Mouse (Mus musculus): ENCODE measurements around the gene Nrp2. TPM values are rescaled to one million over a fixed set of nuclear protein-coding genes. Genes with fewer than 3 reads are reported as not detected.

Gene Nrp2
- polyA plus RNA-seq, 1 experiment from 2014 or later = 6.2 TPM

GRCm38 (mm10) chr1:62735835-62736234, 32.8 kb downstream of the Nrp2 start:
- no peaks in the 10 kb centered on the region for H3K36me3 ChIP-seq (ENCODE audit: control insufficient read depth, insufficient read depth, low read length)
- no peak overlapping the region for H3K9ac ChIP-seq (ENCODE audit: low read depth, low read length)
- H3K27ac ChIP-seq (ENCODE audit: low read depth, low read length) = no peak overlapping the region
- no peak overlapping the region for H3K4me2 ChIP-seq
- 63% methylated on average over 4 of the region's 4 CpGs for WGBS
- H3K4me3 ChIP-seq (ENCODE audit: low read depth, low read length) = no peak overlapping the region
- DNase-seq (ENCODE audit: low spot score) (no peak), ATAC-seq (replicated peaks; ENCODE audit: low FRiP score) (no peak)
- no peaks in the 10 kb centered on the region for H3K4me1 ChIP-seq (replicated peaks; ENCODE audit: control insufficient read depth, insufficient read depth, low read length)
- H3K9me3 ChIP-seq (ENCODE audit: control insufficient read depth, low read length) = no peaks in the 10 kb centered on the region
- H3K27me3 ChIP-seq (replicated peaks; ENCODE audit: control insufficient read depth, insufficient read depth, low read length) = no peaks in the 10 kb centered on the region

GRCm38 (mm10) chr1:62736455-62737012, 33.4 kb downstream of the Nrp2 start:
- Histone ChIP-seq H3K9ac (ENCODE audit: low read depth, low read length) (no peak overlapping the region), H3K9me3 (ENCODE audit: control insufficient read depth, low read length) (no peaks in the 10 kb centered on the region), H3K4me3 (ENCODE audit: low read depth, low read length) (no peak overlapping the region), H3K4me2 (no peak overlapping the region), H3K27me3 (replicated peaks; ENCODE audit: control insufficient read depth, insufficient read depth, low read length) (no peaks in the 10 kb centered on the region), H3K36me3 (ENCODE audit: control insufficient read depth, insufficient read depth, low read length) (no peaks in the 10 kb centered on the region), H3K27ac (ENCODE audit: low read depth, low read length) (no peak overlapping the region), H3K4me1 (replicated peaks; ENCODE audit: control insufficient read depth, insufficient read depth, low read length) (no peaks in the 10 kb centered on the region)
- no peak for DNase-seq (ENCODE audit: low spot score)
- WGBS = 59% methylated on average over 8 of the region's 8 CpGs
- ATAC-seq (replicated peaks; ENCODE audit: low FRiP score) = no peak

GRCm38 (mm10) chr1:62738165-62738564, 35.1 kb downstream of the Nrp2 start:
- 80% methylated on average over 11 of the region's 11 CpGs for WGBS
- no peak overlapping the region for H3K9ac ChIP-seq (ENCODE audit: low read depth, low read length)
- no peak overlapping the region for H3K4me3 ChIP-seq (ENCODE audit: low read depth, low read length)
- DNase-seq (ENCODE audit: low spot score) = no peak
- no peaks in the 10 kb centered on the region for H3K36me3 ChIP-seq (ENCODE audit: control insufficient read depth, insufficient read depth, low read length)
- H3K9me3 ChIP-seq (ENCODE audit: control insufficient read depth, low read length) = no peaks in the 10 kb centered on the region
- no peak overlapping the region for H3K4me2 ChIP-seq
- no peaks in the 10 kb centered on the region for H3K27me3 ChIP-seq (replicated peaks; ENCODE audit: control insufficient read depth, insufficient read depth, low read length)
- H3K4me1 ChIP-seq (replicated peaks; ENCODE audit: control insufficient read depth, insufficient read depth, low read length) = no peaks in the 10 kb centered on the region
- no peak overlapping the region for H3K27ac ChIP-seq (ENCODE audit: low read depth, low read length)
- ATAC-seq (replicated peaks; ENCODE audit: low FRiP score) = no peak

- no peak overlapping the region for H3K4me2 ChIP-seq
- no peak overlapping the region for H3K4me3 ChIP-seq (ENCODE audit: low read depth, low read length)
- no peaks in the 10 kb centered on the region for H3K4me1 ChIP-seq (replicated peaks; ENCODE audit: control insufficient read depth, insufficient read depth, low read length)
- no peaks in the 10 kb centered on the region for H3K9me3 ChIP-seq (ENCODE audit: control insufficient read depth, low read length)
- DNase-seq (ENCODE audit: low spot score) = no peak
- no peaks in the 10 kb centered on the region for H3K36me3 ChIP-seq (ENCODE audit: control insufficient read depth, insufficient read depth, low read length)
- no peak overlapping the region for H3K9ac ChIP-seq (ENCODE audit: low read depth, low read length)
- H3K27ac ChIP-seq (ENCODE audit: low read depth, low read length) = no peak overlapping the region
- ATAC-seq (replicated peaks; ENCODE audit: low FRiP score) = no peak
- 79% methylated on average over 3 of the region's 3 CpGs for WGBS
- no peaks in the 10 kb centered on the region for H3K27me3 ChIP-seq (replicated peaks; ENCODE audit: control insufficient read depth, insufficient read depth, low read length)
Observed at GRCm38 (mm10) chr1:62742092-62742491, 39.0 kb downstream of the Nrp2 start.

GRCm38 (mm10) chr1:62743064-62743694, 40.1 kb downstream of the Nrp2 start:
- Histone ChIP-seq H3K27me3 (replicated peaks; ENCODE audit: control insufficient read depth, insufficient read depth, low read length) (no peaks in the 10 kb centered on the region), H3K36me3 (ENCODE audit: control insufficient read depth, insufficient read depth, low read length) (no peaks in the 10 kb centered on the region), H3K4me3 (ENCODE audit: low read depth, low read length) (no peak overlapping the region), H3K9me3 (ENCODE audit: control insufficient read depth, low read length) (no peaks in the 10 kb centered on the region), H3K4me2 (no peak overlapping the region), H3K9ac (ENCODE audit: low read depth, low read length) (no peak overlapping the region), H3K4me1 (replicated peaks; ENCODE audit: control insufficient read depth, insufficient read depth, low read length) (no peaks in the 10 kb centered on the region), H3K27ac (ENCODE audit: low read depth, low read length) (no peak overlapping the region)
- no peak for ATAC-seq (replicated peaks; ENCODE audit: low FRiP score)
- DNase-seq (ENCODE audit: low spot score) = no peak
- WGBS = 56% methylated on average over 8 of the region's 8 CpGs

- no peak overlapping the region for H3K4me2 ChIP-seq
- H3K9me3 ChIP-seq (ENCODE audit: control insufficient read depth, low read length) = no peaks in the 10 kb centered on the region
- ATAC-seq (replicated peaks; ENCODE audit: low FRiP score) (no peak), DNase-seq (ENCODE audit: low spot score) (no peak)
- H3K27me3 ChIP-seq (replicated peaks; ENCODE audit: control insufficient read depth, insufficient read depth, low read length) = no peaks in the 10 kb centered on the region
- WGBS = 90% methylated on average over 8 of the region's 8 CpGs
- H3K4me1 ChIP-seq (replicated peaks; ENCODE audit: control insufficient read depth, insufficient read depth, low read length) = no peaks in the 10 kb centered on the region
- no peak overlapping the region for H3K27ac ChIP-seq (ENCODE audit: low read depth, low read length)
- H3K9ac ChIP-seq (ENCODE audit: low read depth, low read length) = no peak overlapping the region
- no peaks in the 10 kb centered on the region for H3K36me3 ChIP-seq (ENCODE audit: control insufficient read depth, insufficient read depth, low read length)
- no peak overlapping the region for H3K4me3 ChIP-seq (ENCODE audit: low read depth, low read length)
Observed at GRCm38 (mm10) chr1:62745889-62746288, 42.8 kb downstream of the Nrp2 start.

GRCm38 (mm10) chr1:62747421-62748111, 44.5 kb downstream of the Nrp2 start:
- H3K4me3 ChIP-seq (ENCODE audit: low read depth, low read length) = no peak overlapping the region
- H3K4me1 ChIP-seq (replicated peaks; ENCODE audit: control insufficient read depth, insufficient read depth, low read length) = no peaks in the 10 kb centered on the region
- no peak overlapping the region for H3K4me2 ChIP-seq
- H3K36me3 ChIP-seq (ENCODE audit: control insufficient read depth, insufficient read depth, low read length) = no peaks in the 10 kb centered on the region
- WGBS = 70% methylated on average over 10 of the region's 10 CpGs
- H3K9ac ChIP-seq (ENCODE audit: low read depth, low read length) = no peak overlapping the region
- no peak overlapping the region for H3K27ac ChIP-seq (ENCODE audit: low read depth, low read length)
- DNase-seq (ENCODE audit: low spot score) (no peak), ATAC-seq (replicated peaks; ENCODE audit: low FRiP score) (no peak)
- H3K27me3 ChIP-seq (replicated peaks; ENCODE audit: control insufficient read depth, insufficient read depth, low read length) = no peaks in the 10 kb centered on the region
- H3K9me3 ChIP-seq (ENCODE audit: control insufficient read depth, low read length) = no peaks in the 10 kb centered on the region

- no peak for ATAC-seq (replicated peaks; ENCODE audit: low FRiP score)
- 89% methylated on average over 3 of the region's 3 CpGs for WGBS
- H3K4me1 ChIP-seq (replicated peaks; ENCODE audit: control insufficient read depth, insufficient read depth, low read length) = no peaks in the 10 kb centered on the region
Observed at GRCm38 (mm10) chr1:62748361-62748760, 45.3 kb downstream of the Nrp2 start.

GRCm38 (mm10) chr1:62749716-62750115, 46.6 kb downstream of the Nrp2 start:
- Histone ChIP-seq H3K27ac (ENCODE audit: low read depth, low read length) (no peak overlapping the region), H3K4me1 (replicated peaks; ENCODE audit: control insufficient read depth, insufficient read depth, low read length) (no peaks in the 10 kb centered on the region), H3K9ac (ENCODE audit: low read depth, low read length) (no peak overlapping the region), H3K9me3 (ENCODE audit: control insufficient read depth, low read length) (no peaks in the 10 kb centered on the region), H3K27me3 (replicated peaks; ENCODE audit: control insufficient read depth, insufficient read depth, low read length) (no peaks in the 10 kb centered on the region), H3K4me3 (ENCODE audit: low read depth, low read length) (no peak overlapping the region), H3K36me3 (ENCODE audit: control insufficient read depth, insufficient read depth, low read length) (no peaks in the 10 kb centered on the region), H3K4me2 (no peak overlapping the region)
- ATAC-seq (replicated peaks; ENCODE audit: low FRiP score) = no peak
- no peak for DNase-seq (ENCODE audit: low spot score)
- 89% methylated on average over 14 of the region's 14 CpGs for WGBS

More at GRCm38 (mm10) chr1:62748361-62748760, 45.3 kb downstream of the Nrp2 start:
- H3K36me3 ChIP-seq (ENCODE audit: control insufficient read depth, insufficient read depth, low read length) = no peaks in the 10 kb centered on the region
- no peaks in the 10 kb centered on the region for H3K9me3 ChIP-seq (ENCODE audit: control insufficient read depth, low read length)
- no peak overlapping the region for H3K4me2 ChIP-seq
- no peak overlapping the region for H3K4me3 ChIP-seq (ENCODE audit: low read depth, low read length)
- DNase-seq (ENCODE audit: low spot score) = no peak
- H3K27me3 ChIP-seq (replicated peaks; ENCODE audit: control insufficient read depth, insufficient read depth, low read length) = no peaks in the 10 kb centered on the region
- H3K27ac ChIP-seq (ENCODE audit: low read depth, low read length) = no peak overlapping the region
- H3K9ac ChIP-seq (ENCODE audit: low read depth, low read length) = no peak overlapping the region

All from liver, embryonic 11.5 days (tissue).